Mouse (Mus musculus) heart, adult 18-20 months (tissue): ENCODE data around the gene Mfng. TPM values are rescaled to one million over a fixed set of nuclear protein-coding genes. Genes with fewer than 3 reads are reported as not detected.

Experiments used
- DNase-seq, 2 experiments: peaks; one replicate each; pipeline ENCODE4 v3.0.0; 2021 to 2022; ENCODE audit warnings: mixed read lengths in 1 of 2
- long read RNA-seq, 2 experiments: library from polyadenylated mRNA; stranded (forward); transcript quantifications; one replicate each; pipeline ENCODE4 v2.0.0; 2021
- total RNA-seq, 2 experiments: library from RNA; stranded (reverse); gene quantifications; 2 replicates each; pipeline ENCODE4 v1.2.3; 2021

The Mfng gene
- total RNA-seq = 10 to 100 TPM; 10.8 to 11.0 TPM
- long read RNA-seq, experiment 1, partial matches to known transcripts = 0 of 3 reads
- long read RNA-seq, experiment 1, other reads (novel, unspliced or antisense) = 0 of 3 reads
- long read RNA-seq, experiment 2, transcript Mfng-201 (8 exons, 1,865 nt) = major isoform, 5 of 5 reads
- long read RNA-seq, experiment 2, partial matches to known transcripts = 0 of 5 reads
- long read RNA-seq, experiment 2, other reads (novel, unspliced or antisense) = 0 of 5 reads

DNA sequence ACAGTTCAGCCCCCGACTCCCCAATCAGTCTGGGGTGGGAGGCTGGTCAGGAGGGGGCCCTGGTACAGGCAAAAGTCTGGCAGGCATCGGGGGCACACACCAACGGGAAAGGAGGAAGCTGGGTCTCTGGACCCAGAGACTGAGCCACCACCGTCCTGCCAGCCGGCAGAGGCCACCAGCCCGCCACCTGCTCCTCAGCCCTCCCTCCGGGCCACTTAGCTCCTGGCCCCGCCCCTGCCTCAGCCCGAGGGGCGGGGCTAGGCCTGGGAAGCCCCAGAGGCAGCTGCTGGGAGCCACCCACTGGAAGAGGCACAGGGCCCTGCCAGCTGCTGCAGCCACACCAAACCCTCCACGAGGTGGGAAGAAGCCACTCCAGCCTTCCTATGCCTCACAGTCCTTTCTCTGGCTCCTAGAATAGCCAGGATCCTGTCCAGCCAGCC is at the start of gene Mfng:
TSS of gene Mfng (minus strand) at position 186 of the 440 bp plus-strand sequence.
- DNase-seq = peak; percentile 74 to 90

DNA sequence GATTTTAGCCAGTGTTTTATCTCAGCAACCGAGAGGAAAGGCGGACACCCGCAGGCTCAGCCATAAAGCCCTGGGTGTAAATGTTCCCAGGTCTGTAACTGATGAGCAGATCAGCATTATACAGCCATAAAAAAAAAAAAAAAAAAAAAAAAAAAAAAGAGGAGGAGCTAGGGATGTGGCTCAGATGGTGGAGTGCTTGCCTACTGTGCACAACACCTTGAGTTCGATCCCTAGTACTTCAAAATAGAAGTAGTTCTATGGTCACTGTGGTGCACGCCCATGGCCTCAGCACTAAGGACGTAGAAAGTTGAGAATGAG is 42.8 kb upstream of the Mfng start:
- DNase-seq = no peak

DNA sequence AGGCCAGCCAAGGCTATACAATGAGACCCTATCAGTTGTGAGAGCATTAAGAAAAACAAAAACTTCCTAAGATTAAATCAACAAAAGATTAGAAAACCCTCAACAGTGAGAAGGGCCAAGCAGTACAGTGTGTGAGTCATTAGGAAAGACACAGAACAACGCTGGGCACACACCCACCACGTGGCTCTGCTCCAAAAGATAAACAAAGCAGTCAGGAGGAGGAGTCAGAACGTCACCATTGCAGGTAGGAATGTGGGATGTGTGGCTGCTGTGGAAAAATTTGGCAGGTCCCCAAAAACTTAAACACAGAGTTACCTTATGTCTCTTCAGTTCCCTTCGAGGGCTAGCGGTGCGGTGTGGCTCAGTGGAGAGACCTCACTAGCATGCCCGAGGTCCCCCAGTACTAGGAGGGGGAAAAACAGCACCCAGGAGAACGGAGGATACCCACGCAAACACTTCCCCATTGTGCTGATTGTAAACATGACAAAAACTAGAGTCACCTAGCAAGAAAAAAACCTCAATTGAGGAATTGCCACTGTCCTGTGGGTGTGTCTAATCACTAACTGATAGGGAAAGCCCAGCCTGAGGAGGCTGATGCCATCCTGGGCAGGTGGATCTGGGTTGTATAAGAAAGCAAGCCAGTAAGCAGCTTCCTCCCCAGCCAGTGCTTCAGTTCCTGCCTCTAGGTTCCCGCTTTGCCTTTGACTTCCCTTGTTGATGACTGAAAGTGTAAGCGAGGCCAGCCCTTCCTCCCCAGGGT is 42.2 kb upstream of the Mfng start:
- DNase-seq = peak; percentile 60 to 71

DNA sequence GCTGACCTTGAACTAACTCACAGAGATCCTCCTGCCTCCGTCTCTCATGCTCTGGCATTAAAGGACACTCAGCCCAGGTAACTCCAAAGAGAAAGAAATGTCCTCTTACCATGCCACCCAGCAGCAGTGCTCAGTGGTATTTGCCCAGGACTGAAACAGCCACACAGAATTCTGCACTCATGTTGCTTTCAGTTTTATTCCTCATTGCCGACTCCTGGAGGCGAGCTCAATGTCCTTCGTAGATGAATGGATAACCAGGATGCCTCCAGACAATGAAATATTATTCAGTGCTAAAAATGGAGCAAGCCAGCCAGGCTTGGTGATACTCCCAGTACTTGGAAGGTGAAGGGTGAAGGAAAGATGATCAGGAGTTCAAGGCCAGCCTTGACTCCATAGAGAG is 40.3 kb upstream of the Mfng start:
- no peak for DNase-seq

DNA sequence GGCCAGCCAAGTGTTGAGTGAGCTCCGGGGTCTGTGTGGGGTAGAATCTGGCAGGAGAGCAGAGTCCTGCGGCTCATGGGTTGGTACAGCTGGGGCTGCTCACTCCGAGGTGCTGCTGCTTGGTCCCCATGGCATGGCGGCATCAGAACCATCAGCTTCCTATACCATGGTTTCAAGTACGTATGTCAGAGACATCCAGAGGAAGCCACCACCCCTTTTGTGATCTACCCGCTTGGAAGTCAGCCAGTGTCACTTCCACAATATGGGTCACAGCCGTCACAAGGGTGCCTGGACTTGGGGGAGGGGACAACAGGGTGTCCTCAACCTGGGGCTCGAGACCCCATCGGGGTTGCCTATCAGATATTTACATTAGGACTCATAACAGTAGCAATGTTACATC is 36.9 kb upstream of the Mfng start:
- DNase-seq = no peak

DNA sequence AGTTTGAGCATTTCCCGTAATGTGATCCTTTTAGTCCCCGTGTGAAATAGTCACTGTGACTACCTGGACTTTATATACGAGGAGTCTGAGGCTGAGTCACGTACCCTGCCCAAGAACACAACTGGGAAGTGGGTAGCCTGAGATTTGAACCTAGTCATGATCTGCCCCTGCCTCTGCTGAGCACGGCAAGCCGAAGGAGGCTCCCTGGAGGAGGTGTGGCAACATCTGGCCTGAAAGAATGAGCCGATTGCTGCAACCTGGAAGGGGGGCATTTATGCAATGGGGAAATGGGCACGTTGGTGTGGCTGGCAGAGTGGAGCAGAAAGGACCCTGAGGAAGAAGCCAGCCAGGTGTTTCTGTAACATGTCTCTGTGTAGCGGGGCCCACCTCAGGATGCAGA is 36.5 kb upstream of the Mfng start:
- DNase-seq = no peak

DNA sequence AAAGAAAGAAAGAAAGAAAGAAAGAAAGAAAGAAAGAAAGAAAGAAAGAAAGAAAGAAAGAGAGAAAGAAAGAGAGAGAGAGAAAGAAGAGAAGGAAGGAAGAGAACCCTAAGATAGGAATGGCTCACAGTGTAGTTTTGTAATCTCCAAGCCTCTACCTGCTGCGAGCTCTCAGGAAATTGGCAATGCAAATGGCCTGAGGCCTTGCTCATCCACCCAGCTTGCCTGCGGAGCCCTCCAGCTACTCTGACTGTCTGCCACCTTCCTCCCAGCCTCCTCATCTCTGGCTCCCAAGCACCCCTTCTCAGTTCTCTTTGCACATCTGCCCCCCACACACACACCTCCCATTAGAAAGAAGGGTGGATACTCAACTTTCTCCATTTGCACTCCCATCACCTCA is 35.7 kb upstream of the Mfng start:
- no peak for DNase-seq

DNA sequence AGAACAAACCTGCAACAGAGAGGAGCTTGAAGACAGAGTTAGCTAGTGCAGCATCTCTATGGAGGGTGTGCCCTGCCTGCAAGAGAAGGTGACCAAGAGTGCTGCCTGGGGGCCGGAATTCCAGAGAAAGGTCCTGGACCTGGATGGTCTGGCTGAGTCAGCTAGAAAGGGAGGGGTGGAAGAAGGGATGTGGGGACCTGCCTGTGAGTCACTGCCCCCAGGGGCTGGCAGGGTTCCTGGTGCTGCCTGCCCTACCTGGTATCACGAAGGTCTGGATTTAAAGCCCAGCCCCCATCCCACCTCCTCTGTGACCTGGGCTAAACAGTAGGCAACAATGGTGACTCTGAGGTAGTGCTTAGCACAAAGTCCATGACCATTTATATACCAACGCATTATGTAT is 33.9 kb upstream of the Mfng start:
- no peak for DNase-seq

DNA sequence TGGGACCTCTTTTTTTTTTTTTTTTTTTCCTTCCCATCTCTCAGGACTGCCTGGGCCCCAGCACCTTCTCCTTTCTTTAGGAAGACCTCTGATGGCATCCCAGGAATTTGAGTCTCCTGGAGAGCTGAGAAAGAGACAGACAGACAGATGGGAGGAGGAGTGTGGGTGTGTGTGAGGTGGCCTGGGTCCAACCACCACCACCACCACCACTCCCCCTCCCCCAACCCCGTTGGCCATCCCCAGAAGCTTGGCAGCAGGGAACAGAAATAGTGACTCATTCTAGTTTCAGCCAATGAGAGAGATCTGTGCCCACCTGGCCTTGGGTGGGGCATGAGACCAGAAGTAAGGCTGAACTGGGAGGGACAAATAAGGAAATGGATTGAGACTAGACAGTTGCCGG is 33.3 kb upstream of the Mfng start:
- DNase-seq = peak in 1 of 2 experiments; percentile 8

DNA sequence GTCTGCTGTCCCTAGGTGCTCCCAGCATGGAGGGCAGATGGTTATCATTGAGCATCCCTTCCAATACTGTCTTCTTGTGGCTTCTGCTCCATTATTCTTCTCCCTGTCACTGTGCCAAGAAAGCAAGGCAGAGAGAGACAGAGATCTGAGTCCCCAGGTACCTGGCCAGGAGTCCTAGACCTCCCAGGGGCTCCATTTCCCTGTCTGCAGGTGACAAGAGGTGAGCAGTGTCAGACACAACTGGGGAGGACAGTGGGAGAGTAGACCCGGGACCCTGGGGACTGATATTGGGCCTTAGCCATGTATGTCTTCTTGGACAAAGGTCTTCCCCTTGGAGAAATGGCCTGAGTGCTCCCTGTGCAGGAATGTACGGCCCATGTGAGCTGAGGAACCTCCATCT is 32.1 kb upstream of the Mfng start:
- peak in 1 of 2 experiments; percentile 17 for DNase-seq

DNA sequence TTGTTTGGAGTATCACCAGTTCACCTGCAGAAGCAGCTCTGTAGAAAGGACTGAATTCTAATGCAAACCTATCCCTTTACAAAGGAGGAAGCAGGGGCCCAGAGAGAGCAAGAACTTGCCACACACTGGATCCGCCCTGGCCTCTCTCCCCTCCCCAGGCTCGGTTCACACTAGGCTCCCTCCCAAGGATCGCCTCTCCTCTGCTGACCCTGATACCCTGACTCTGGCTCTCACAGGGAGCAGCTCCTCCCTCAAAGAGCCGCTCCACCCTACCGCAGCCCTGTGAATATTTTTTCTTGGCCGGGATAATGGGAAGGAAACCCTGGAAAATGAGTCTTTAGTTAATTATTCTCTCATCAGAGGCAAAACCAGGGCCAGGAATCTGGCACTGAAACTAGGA is 31.1 kb upstream of the Mfng start:
- peak; percentile 50 to 70 for DNase-seq

DNA sequence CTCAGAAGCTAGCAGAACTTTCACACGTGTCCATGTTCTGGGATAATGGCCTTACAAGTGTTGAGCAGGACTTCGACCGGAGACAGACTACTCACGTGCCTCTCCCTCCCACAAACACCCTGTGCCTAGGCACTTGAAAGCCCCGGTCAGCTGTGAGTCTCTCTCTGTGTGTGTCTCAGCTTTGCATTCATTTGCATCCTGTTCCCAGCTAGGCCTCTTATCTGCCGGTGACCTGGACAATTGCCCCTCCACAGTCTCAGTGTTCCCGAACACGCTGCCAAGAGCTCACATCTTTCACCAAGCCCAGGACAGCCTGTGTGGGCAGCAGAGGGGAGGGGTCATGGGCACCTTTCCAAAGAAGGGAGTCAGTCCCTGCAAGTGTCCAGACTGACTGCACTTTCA is 30.2 kb upstream of the Mfng start:
- peak; percentile 85 to 90 for DNase-seq

DNA sequence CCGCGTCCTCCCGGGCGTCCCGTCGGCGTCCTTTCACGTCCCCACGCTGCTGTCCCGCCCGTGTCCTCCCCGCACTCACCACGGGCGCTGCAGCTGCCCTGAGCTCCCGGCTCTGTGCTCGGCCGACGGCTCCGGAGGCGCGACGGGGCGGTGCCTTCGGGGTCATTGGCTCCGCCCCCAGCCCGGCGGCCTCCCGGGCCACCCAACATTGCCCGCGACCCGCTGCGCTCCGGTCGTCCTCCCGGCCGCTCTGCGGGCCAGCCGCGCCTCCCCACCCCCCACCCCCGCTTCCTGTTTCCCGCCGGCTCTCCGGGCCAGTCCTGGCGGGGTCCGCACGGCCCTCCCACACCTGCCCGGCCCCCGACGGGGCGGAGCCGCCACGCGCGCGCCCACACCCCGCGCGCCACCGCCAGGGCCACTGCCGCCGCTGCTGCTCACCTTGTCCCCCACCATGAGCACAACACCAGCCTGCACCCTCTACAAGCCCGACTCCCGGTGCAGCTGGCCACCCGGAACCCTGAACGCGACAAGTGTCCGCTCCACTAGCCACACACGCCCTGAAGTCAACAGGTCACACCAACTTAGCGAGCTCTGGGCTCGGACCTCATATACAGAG is 29.6 kb upstream of the Mfng start, which contains the start of gene Card10:
TSS of gene Card10 (minus strand) at position 267 of the 616 bp plus-strand sequence.
- DNase-seq = peak; percentile 77 to 80

DNA sequence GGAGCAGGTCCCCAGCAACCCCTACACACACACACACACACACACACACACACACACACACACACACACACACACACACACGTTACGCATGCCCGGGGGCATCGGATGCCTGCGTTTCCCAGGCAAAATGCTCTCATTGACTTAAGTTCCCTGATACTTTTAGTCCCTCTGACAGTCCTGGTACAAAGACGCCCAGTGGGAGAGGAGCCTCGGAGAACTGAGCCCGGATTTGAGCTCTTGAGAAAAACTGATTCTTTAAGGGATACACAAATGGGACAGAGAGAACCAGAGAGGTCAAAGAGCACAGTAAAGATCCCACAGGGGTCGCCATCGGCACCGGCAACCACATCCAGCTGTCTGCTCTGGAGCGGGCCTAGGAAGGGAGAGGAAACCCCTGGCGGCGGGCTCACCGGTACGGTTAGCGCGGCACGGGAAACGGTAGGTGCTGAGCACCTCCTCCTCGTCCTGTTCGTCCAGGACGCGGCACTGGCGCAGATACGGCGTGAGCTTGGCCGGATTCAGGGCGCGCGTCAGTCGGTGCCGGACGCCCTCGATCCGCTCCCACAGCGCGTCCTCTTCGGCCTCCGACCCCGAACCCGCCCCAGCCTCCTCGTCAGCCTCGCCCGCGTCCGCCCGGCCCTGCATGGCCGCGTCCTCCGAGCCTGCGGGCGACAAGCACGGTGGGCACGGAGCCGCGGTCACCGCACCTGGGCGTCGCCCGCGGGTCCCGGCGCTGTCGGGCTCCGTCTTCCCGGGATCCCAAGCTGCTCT is 28.9 kb upstream of the Mfng start:
- DNase-seq = peak; percentile 57 to 67

DNA sequence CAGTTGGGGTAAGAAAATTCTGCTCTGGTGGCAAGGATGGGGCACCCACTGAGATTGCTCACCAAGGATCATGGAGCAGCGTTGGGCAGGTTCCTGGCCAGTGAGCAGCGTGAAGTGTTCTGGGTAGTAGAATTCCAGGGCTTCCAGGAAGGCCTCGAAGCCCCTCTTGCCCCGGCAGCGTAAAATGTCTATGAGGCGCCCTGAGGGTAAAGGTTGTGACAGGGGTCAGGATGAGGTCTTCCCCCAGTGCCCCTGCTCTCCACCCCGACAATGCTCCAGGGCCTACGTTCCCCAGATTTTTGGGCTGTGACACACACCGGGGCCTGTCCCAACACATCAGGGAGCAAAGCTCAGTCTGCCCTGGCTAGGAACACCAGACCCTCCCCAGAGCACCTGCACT is 28.3 kb upstream of the Mfng start:
- no peak for DNase-seq

DNA sequence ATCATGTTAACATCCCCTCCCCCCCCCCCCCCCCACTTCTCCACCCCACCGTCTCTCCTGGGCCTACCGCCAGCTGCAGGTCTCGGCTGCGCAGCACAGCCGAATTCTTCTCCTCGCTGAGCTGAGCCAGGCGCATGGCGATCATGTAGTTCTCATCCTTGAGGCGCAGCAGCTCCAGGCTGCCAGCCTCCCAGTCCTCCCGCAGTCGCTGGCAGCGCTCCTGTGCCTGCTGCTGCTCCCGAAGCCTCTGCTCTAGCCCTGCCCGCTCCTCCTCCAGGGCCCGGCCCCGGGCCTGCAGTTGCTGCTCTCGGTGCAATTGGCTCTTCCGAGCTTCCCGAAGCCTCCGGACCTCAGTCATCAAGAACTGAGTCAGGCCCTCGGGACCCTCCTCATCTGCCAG is 25.8 kb upstream of the Mfng start:
- DNase-seq = peak; percentile 34 to 47

DNA sequence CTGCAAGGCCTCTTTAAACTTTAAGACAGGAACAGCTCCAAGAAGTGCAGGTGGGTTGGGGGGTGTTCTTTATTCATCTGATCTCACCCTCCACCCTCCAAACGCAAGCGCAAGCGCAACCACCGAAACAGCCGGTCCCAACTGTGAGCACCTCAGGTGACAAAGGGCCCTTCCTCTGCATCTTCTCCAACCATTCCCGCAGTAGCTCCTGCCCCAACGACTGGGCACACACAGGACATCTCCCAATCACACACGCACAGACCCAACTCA is 23.7 kb upstream of the Mfng start:
- no peak for DNase-seq

DNA sequence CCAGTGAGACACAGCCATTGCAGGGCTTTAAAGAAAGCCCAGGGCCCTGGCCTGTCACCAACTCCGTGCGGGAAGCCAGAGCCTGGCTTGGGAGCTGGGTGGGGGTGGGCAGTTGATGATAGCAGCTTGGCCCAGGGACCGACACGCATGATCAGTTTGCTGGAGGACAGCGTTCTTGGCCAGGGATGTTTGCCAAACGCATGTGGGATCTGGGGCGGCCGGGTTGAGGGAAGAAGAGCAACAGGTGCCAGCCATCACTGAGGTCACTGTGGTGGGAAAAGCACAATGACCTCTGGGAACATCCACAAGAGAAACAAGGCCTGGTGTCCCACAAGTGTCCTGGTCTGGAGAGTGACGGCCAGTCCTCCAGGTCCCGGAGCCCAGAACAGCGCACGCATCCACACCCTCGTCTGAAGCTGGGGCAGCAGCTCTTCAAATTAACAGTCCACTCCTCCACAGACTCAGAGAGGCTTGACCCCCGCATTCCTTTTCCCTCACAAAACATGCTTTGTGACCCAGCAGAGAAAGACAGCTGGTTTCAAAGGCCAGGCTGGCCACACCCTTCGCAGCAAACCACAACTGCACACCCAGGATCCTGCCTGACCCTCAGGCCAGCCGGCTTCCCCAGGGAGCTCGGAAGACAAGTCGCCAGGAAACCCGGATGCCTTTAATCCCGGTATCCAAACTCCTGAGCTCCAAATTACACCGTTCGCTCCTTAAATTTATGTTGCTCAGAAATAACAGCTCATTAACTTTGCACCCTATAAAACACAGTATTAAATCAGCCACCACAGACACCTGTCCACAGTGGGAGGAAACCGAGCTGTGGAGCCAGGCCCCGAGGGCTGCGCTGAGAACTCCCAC is 23.2 kb upstream of the Mfng start:
- peak; percentile 71 to 81 for DNase-seq

DNA sequence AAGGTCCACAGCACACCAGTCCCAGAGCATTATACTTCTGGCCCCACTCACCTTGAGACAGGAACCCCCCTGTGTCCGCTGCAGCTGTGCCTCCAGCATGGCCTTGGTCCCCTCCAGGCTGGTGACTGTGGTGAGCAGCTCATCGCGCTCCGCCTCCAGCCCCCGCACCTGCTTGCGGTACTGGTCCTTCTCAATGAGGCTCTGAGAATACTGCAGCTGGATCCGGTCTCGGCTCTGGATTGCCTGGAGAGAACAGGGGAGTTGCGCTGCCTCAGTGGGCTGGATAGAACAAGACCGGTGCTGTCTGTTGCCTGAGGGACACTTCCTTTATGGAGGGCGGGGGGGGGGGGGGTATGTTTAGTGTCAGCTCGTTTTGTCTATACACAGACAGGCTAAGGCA is 17.7 kb upstream of the Mfng start:
- DNase-seq = no peak

DNA sequence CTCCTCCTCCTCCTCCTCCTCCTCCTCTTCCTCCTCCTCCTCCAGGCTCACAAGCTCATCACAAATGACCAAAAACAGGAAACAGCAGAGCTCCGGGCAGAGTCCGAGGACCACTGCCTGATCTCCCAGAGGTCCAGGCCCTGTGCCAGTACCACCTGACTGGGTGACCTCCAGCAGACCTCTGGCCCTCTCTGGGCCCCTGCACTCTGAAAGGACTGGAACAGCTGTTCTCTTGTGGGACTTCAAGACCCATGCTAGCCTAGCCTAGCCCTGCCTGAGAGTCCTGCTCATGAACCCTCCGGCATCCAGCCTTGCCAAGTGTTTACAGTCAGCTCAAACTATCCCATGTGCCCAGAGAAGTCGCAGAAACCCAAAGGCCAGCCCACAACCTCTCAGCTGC is 17.2 kb upstream of the Mfng start:
- DNase-seq = peak; percentile 69 to 84

DNA sequence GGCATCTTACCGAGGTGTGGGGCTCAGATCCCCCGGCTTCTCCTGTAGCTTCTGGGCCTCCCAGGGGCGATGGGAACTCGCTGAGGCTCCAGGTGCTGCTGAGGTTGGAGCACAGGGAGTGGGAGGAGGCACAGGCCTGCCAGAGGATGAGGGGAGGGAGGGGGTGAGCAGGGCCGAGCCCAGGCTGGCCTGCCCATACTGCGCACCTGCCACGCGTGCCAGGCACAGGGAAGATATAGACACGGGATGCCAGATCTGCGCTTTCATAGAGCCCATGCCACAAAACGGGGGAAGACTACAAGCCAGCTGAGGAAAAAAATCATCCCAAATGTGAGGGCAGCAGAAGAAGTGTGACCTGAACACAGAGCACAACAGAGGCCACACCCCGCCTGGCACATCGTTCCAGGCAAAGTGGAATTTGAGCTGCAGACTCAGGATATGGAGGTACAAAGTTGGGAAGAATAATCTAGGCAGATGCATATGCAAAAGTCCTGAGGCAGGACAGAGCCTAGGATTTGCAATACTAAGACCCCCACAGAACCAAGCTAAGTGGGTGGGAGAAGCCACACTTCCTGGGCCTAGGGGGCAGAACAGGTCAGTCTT is 16.5 kb upstream of the Mfng start:
- DNase-seq = no peak

DNA sequence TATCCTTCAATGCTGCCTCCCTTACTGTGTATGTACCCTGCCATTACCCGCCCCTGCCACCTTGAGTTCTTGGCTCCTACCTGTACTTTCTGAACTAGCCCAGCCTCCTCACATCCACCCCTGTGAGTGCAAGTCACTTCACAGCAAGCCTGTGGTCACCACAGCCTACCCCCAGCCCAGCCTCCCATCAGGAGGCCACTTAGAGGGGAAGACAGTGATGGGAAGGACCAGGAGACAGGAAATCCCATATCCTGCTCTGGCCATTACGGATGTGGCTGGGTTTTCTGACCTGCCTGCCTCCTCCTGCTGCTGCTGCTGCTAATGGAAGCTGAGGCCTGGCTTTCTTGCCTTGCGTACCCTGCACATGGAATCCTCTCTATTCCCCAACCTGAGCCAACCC is 14.8 kb upstream of the Mfng start:
- peak in 1 of 2 experiments; percentile 75 for DNase-seq
